Mouse (Mus musculus) megakaryocyte, embryonic 14.5 days (primary cell): Measurements from ENCODE around the gene Capn11. TPM values are rescaled to one million over a fixed set of nuclear protein-coding genes. Genes with fewer than 3 reads are reported as not detected.

Experiments
- H3K27me3 ChIP-seq: replicated peaks from 2 replicates; pipeline ENCODE3; 2012; ENCODE audit warnings: inconsistent platforms
- H3K36me3 ChIP-seq: replicated peaks from 2 replicates; pipeline ENCODE3; 2012; ENCODE audit warnings: low read length, inconsistent platforms, mixed read lengths
- H3K4me1 ChIP-seq: 2 replicates; pipeline ENCODE4 v1.6.1; 2012; ENCODE audit warnings: inconsistent platforms
- H3K4me3 ChIP-seq: replicated peaks from 2 replicates; pipeline ENCODE3; 2012; ENCODE audit warnings: moderate library complexity, mild to moderate bottlenecking, inconsistent platforms
- H3K9me3 ChIP-seq: 2 replicates; pipeline ENCODE4 v1.6.1; 2012; ENCODE audit warnings: inconsistent platforms
- FLI1 ChIP-seq: IDR thresholded peaks from 2 replicates; pipeline ENCODE4 v1.6.1; 2012; ENCODE audit warnings: low read length, inconsistent platforms, mixed read lengths
- GATA1 ChIP-seq: IDR thresholded peaks from 3 replicates; pipeline ENCODE4 v1.6.1; 2012; ENCODE audit warnings: mixed read lengths, low read length, inconsistent platforms, borderline replicate concordance
- polyA plus RNA-seq: library from polyadenylated mRNA; stranded (reverse); fragments of >175 nt; gene quantifications from 2 replicates; pipeline ENCODE4 v1.2.3, GENCODE M21; 2012; ENCODE audit warnings: low replicate concordance; ENCODE audit not compliant: insufficient read depth

Gene Capn11
- polyA plus RNA-seq, 1 experiment: not detected

DNA sequence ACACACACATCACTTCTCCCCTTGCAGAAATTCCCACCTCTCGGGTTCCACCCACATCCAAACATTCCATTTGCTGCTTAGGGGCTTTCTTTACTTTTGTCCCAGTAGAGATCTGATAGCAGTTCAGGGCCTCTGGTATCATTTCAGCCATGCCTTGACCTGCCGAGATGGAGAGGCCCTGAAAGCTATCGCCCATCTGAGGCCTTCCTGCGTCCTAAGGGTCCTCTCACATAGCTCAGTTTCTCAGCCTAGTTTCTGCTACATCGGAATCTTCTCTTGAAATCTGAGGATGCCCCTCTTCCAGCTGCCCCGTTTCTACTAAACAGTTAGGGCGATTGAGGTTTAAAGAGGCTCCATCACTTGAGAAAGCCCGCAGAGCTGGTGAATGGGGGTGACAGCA, 64.9 kb downstream of the Capn11 start:
- H3K9me3 ChIP-seq: no peaks in the 10 kb centered on the region
- TF ChIP-seq GATA1: no peak
- TF ChIP-seq FLI1: no peak
- H3K4me1 ChIP-seq: peaks cover 65% of the 10 kb centered on the region
- H3K4me3 ChIP-seq: peak overlapping the region; percentile 92
- peaks cover 92% of the 10 kb centered on the region for H3K27me3 ChIP-seq
- peaks cover 8% of the 10 kb centered on the region for H3K36me3 ChIP-seq

DNA sequence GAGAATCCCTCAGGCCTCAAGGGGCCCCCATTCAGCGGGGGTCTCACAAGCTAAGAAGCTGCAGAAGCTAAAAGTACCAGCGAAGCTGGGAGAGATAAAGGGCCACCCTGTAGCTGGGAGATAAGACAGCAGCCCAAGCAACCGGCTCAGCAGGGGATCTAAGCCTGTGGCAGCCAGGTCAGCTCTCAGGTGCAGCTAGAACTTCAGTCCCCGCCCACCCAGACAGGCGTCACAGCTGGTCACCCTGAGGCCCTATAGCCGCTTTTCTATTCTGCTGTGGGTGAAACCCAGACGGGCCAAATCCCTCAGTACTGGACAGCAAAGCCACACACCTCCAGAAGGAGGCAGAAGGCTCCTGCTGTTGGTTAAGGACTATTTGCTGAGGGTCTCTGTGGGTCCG, 65.6 kb downstream of the Capn11 start:
- peaks cover 15% of the 10 kb centered on the region for H3K36me3 ChIP-seq
- TF ChIP-seq FLI1: no peak
- no peak for TF ChIP-seq GATA1
- no peaks in the 10 kb centered on the region for H3K9me3 ChIP-seq
- no peak overlapping the region for H3K4me3 ChIP-seq
- peaks cover 65% of the 10 kb centered on the region for H3K4me1 ChIP-seq
- H3K27me3 ChIP-seq: peaks cover 93% of the 10 kb centered on the region

DNA sequence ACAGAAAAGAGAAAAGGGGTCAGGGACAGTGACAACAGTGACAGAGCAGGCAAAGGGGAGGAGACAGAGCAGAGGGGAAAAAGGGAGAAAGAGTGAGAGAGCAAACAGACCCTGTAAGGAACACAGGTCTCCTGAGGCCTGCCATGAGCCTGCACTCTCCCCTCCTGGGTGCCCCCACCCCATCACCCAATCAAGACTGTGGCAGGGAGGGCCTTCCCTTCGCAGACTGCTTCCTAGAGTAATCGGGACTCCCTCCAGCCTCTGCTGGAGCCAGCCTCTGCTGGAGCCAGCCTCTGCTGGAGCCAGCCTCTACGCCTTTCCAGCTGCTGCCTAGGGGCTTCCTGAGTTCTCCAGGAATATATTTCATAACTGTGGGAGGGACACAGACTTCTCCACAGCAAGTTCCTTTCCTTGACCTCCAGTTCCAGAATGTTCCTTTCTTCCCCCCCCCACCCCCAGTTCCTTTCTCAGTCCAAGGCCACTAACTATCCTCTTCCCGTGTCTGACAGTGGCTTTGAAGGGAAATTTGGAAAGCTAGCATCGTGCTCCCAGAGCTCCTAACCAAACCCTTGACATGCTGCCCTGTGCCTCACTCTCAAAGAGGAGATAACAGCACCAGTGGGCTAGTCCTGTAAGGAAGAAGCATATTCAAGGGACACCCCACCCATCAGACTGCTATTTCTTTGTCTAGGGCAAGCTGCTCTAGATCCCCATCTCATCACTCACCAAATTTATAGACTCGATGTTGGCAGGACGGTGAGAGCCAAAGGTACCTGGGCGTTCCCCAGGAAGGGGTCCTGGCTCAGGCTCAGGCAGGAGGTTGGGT, 66.3 kb downstream of the Capn11 start:
- Histone ChIP-seq H3K4me3 (no peak overlapping the region), H3K4me1 (peaks cover 65% of the 10 kb centered on the region), H3K36me3 (peaks cover 16% of the 10 kb centered on the region), H3K27me3 (peaks cover 91% of the 10 kb centered on the region), H3K9me3 (no peaks in the 10 kb centered on the region)
- TF ChIP-seq GATA1 (no peak), FLI1 (no peak)

DNA sequence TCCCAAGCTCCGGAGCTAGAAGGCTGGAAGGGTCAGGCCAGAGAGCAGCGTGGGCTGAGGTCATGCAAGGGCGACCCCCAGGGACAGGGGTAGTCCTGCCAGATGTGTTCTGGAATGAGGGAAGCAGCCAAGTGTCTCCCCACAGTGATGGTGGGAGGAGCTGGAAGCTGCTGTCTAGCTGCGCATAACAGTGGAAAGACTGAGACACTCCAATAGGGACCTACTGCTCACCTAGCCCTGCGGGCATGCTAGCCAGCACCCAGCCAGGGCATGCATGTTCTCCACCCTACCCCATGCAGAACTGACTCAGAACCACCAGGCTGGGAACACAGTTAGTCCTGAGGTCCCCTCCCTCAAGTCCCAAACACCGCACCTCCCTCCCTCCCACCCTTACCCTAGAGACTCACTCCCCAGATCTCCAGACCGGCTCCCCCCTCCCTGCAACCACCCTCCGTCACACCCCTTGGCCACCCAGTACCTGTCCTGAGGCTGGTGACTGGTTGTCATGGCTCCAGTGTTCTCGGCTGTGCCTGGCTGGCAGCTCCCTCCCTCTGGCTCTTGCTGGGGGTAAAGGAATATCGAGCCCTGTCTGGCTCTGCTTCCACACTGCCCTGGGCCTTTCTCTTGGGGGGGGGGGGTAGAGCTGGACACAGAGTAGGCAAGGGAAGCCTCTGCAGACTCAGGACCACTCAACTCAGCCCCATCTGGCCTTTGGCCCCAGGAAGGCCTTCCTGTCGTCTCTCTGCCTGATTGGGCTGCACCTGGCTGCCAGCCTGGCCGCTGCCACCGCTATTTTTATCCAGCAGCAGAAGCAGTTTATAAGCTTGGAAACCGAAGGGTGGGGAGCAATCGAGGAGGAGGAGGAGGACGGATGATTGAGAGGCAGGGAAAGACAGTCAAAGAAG, 67.2 kb downstream of the Capn11 start:
- peaks cover 87% of the 10 kb centered on the region for H3K27me3 ChIP-seq
- H3K4me3 ChIP-seq: no peak overlapping the region
- H3K9me3 ChIP-seq: peaks cover 2% of the 10 kb centered on the region; the same call in 1 of the 2 replicates
- H3K4me1 ChIP-seq: peaks cover 61% of the 10 kb centered on the region
- TF ChIP-seq FLI1: no peak
- no peak for TF ChIP-seq GATA1
- H3K36me3 ChIP-seq: peaks cover 20% of the 10 kb centered on the region

DNA sequence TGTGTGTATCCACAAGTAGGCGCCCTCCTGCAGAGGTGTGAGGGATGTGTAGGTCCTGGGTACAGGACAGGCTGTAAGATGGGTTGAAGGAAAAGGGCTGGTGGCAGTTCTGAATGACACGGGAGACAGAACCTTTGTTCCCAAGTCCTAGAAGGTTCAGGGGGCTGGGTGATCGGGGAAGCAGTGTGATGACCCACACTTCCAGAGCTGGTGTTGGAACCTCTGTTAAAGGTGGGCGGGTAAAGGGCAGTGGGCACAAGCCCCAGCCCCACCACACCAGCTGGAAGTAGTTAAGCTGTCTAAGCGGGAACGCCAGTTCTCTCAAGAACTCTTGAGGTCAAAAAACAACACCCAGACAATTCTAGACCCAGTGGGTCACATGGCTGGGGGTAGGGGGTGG, 68.7 kb downstream of the Capn11 start:
- Histone ChIP-seq H3K27me3 (peaks cover 80% of the 10 kb centered on the region), H3K36me3 (peaks cover 31% of the 10 kb centered on the region), H3K4me3 (no peak overlapping the region), H3K4me1 (peaks cover 53% of the 10 kb centered on the region), H3K9me3 (peaks cover 11% of the 10 kb centered on the region)
- no peak for TF ChIP-seq FLI1
- TF ChIP-seq GATA1: no peak

DNA sequence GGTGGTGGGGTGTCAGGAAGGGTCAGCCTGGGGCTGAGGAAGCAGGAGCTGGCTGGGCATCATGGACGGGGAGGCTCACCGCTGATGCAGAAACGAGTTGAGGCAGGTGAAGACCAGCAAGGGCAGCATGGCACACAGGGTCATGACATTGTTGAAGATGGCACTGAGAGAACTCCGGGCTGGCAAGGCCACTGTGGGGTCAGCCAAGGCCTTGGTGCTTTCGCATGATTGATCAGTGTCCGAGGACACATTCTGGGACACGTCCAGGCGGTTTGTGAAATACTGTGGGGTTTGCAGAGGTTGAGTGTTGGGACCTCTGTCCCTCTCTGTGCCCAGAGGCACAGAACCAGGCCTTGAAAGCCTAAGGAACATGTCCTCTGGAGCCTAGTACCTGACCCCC, 69.3 kb downstream of the Capn11 start:
- no peak overlapping the region for H3K4me3 ChIP-seq
- H3K4me1 ChIP-seq: peaks cover 53% of the 10 kb centered on the region
- H3K9me3 ChIP-seq: peaks cover 11% of the 10 kb centered on the region
- H3K36me3 ChIP-seq: peaks cover 31% of the 10 kb centered on the region
- TF ChIP-seq FLI1 (no peak), GATA1 (no peak)
- peaks cover 78% of the 10 kb centered on the region for H3K27me3 ChIP-seq

DNA sequence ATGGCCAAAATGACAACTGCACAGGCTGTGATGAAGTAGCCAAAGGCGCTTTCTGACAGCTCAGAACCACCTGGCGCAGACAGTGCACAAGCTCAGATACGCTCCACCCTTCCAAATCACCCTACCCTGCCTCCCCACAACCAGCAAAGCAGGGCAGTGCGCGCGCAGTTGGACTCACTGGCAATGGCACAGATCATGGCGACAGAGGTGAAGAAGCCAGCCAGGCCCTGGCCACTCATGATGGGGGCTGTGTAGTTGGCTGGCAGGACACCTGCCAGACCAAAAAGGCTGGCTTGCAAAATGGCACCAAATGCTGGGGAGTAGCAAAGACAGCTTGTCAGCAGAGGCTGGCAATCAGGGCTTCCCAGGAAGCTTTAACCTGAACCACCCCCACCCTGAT, 69.9 kb downstream of the Capn11 start:
- H3K9me3 ChIP-seq: peaks cover 11% of the 10 kb centered on the region
- TF ChIP-seq FLI1: no peak
- no peak for TF ChIP-seq GATA1
- H3K4me1 ChIP-seq: peaks cover 53% of the 10 kb centered on the region
- H3K4me3 ChIP-seq: no peak overlapping the region
- peaks cover 75% of the 10 kb centered on the region for H3K27me3 ChIP-seq
- H3K36me3 ChIP-seq: peaks cover 31% of the 10 kb centered on the region

DNA sequence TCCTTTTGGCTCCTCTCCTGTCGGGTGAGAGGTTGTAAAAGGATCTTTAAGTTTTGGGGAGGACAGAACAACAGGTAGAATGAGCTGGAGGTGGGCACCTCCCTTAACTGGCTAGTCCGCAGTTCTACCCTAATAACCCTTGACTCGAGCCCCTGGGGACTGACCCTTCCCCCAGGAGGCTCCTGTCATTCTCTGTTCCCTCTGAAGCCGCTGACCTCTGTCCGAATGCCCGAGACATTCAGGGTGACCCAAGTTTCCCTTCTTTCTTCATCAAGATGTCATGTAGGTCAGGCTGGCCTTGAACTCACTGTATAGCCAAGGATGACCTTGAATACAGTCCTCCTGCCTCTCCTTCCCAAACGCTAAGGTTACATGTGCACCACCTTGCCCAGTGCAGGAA, 70.8 kb downstream of the Capn11 start:
- no peak for TF ChIP-seq FLI1
- TF ChIP-seq GATA1: no peak
- peaks cover 48% of the 10 kb centered on the region for H3K4me1 ChIP-seq
- no peak overlapping the region for H3K4me3 ChIP-seq
- peaks cover 67% of the 10 kb centered on the region for H3K27me3 ChIP-seq
- peaks cover 31% of the 10 kb centered on the region for H3K36me3 ChIP-seq
- H3K9me3 ChIP-seq: peaks cover 11% of the 10 kb centered on the region

DNA sequence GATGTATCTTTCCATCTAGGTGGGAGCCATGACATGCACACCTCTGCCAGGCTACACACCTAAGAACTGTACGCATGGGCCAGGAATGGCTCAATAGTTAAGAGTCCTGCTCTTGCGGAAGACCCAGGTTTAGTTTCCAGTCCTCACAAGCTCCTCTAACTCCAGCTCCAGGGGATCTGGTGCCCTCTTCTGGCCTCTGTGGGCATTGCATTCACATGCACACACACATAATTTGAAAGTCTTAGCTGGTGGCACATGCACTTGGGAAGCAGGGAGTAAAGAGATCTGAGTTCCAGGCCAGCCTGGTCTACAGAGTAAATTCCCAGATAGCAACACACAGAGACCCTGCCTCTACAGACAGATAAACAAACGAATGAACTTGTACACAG, 72.7 kb downstream of the Capn11 start:
- Histone ChIP-seq H3K4me3 (no peak overlapping the region), H3K36me3 (peaks cover 31% of the 10 kb centered on the region), H3K27me3 (peaks cover 51% of the 10 kb centered on the region), H3K9me3 (peaks cover 11% of the 10 kb centered on the region), H3K4me1 (peaks cover 36% of the 10 kb centered on the region)
- TF ChIP-seq FLI1: no peak
- no peak for TF ChIP-seq GATA1

DNA sequence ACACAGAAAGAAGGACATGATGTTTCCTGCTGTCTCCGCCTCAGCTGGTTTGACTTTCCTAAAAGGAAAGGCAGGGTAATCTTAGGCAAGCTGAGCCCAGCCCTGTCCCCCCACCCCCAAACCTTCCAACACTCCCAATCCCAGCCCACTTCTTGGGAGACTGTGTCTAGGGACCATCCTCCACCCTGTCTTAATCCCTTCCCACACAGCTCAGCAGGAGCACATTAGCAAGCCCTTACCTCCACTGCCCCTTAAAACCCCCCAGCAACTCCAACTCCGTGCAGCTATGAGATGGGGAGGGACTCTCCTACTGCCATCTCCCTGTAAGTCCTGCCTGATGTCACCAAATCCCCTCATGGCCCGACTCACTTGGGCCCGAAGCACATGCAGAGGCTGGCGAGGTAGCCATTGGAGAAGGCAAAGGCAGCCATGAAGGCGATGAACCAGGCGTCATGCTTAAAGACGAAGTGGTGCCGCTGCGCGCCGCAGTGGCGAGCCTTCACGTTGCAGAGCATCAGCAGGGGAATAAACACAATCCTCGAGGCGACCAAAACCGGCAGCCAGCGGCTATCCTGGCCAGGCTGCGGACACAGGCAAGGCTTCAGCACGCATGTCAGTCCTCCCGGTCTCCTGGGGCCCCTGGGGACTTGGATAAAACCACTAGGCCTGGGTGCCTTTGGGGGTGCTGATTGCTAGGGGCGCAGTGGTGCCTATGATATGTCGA, 73.2 kb downstream of the Capn11 start:
- peaks cover 36% of the 10 kb centered on the region for H3K4me1 ChIP-seq
- H3K4me3 ChIP-seq: no peak overlapping the region
- H3K9me3 ChIP-seq: peaks cover 11% of the 10 kb centered on the region
- peaks cover 45% of the 10 kb centered on the region for H3K27me3 ChIP-seq
- TF ChIP-seq FLI1: no peak
- TF ChIP-seq GATA1: no peak
- peaks cover 31% of the 10 kb centered on the region for H3K36me3 ChIP-seq
